8 mouse cellular contexts compared by ENCODE assay signal in genomic region chr2:27886608-27887460, GRCm38 (mm10). TPM values are rescaled to one million over a fixed set of nuclear protein-coding genes. Genes with fewer than 3 reads are reported as not detected.
A peak's percentile ranks its signal among the peaks of the same experiment; 100 is the strongest.
DNase-seq lines count a peak whose midpoint lies in the region; ATAC-seq and TF ChIP-seq lines count a peak whose summit lies in the region.

No protein-coding gene starts in this region.

- DNase-seq in WW6 (ENCODE audit: low read depth, low spot score) = peak; percentile 28
- peak; percentile 62 for DNase-seq in hindbrain, embryonic 11.5 days (ENCODE audit: low spot score)
- peak; percentile 54 for DNase-seq in limb, embryonic 14.5 days (ENCODE audit: low spot score)
- peak; percentile 60 for DNase-seq in midbrain, embryonic 14.5 days
- peak; percentile 14 for DNase-seq in thymus, postnatal 25 days

- peaks cover 19% of the 10 kb centered on the region for H3K4me1 ChIP-seq in E14TG2a.4 (replicated peaks; ENCODE audit: low read depth, low read length)
- H3K4me1 ChIP-seq in forebrain, embryonic 13.5 days = peaks cover 43% of the 10 kb centered on the region
- peaks cover 19% of the 10 kb centered on the region for H3K4me1 ChIP-seq in hindbrain, embryonic 11.5 days (replicated peaks; ENCODE audit: control insufficient read depth, insufficient read depth, low read length)
- H3K4me1 ChIP-seq in limb, embryonic 14.5 days (ENCODE audit: control insufficient read depth, insufficient read depth, low read length) = peaks cover 36% of the 10 kb centered on the region
- peaks cover 22% of the 10 kb centered on the region for H3K4me1 ChIP-seq in midbrain, embryonic 14.5 days (ENCODE audit: control insufficient read depth, insufficient read depth, low read length)

- TF ChIP-seq POLR2A in limb, embryonic 14.5 days (IDR thresholded peaks at IDR 0.05; ENCODE audit: borderline replicate concordance, extremely low read depth, insufficient read depth, insufficient read length) = no peak

- no peak overlapping the region; the same call in 1 of the 2 replicates for H3K27ac ChIP-seq in forebrain, embryonic 13.5 days
- H3K27ac ChIP-seq in hindbrain, embryonic 11.5 days (ENCODE audit: low read depth, low read length) = peak overlapping the region; percentile 68
- peak overlapping the region; percentile 96 for H3K27ac ChIP-seq in limb, embryonic 14.5 days (replicated peaks; ENCODE audit: low read depth, low read length)
- H3K27ac ChIP-seq in midbrain, embryonic 14.5 days (replicated peaks; ENCODE audit: low read depth, low read length) = 0 out of 2 replicates have a peak overlapping the region, but pooled peaks have one; percentile 41

- peak overlapping the region; percentile 93 for H3K4me2 ChIP-seq in forebrain, embryonic 13.5 days
- H3K4me2 ChIP-seq in hindbrain, embryonic 11.5 days (replicated peaks; ENCODE audit: low read depth, low read length) = peak overlapping the region; percentile 98
- peak overlapping the region; percentile 86 for H3K4me2 ChIP-seq in limb, embryonic 14.5 days (replicated peaks; ENCODE audit: low read depth, low read length, severe bottlenecking)
- peak overlapping the region; percentile 99 for H3K4me2 ChIP-seq in midbrain, embryonic 14.5 days (ENCODE audit: low read length)

- H3K9me3 ChIP-seq in E14TG2a.4 (ENCODE audit: low read length) = no peaks in the 10 kb centered on the region
- no peaks in the 10 kb centered on the region for H3K9me3 ChIP-seq in forebrain, embryonic 13.5 days (replicated peaks)
- H3K9me3 ChIP-seq in hindbrain, embryonic 11.5 days (ENCODE audit: control insufficient read depth, low read length) = no peaks in the 10 kb centered on the region
- H3K9me3 ChIP-seq in limb, embryonic 14.5 days (ENCODE audit: control insufficient read depth, low read length) = no peaks in the 10 kb centered on the region
- no peaks in the 10 kb centered on the region for H3K9me3 ChIP-seq in midbrain, embryonic 14.5 days (ENCODE audit: control insufficient read depth, low read length)

- peak overlapping the region; percentile 73 for H3K9ac ChIP-seq in forebrain, embryonic 13.5 days
- peak overlapping the region; percentile 72 for H3K9ac ChIP-seq in hindbrain, embryonic 11.5 days (ENCODE audit: low read depth, low read length)
- peak overlapping the region; percentile 96 for H3K9ac ChIP-seq in limb, embryonic 14.5 days (ENCODE audit: low read depth, low read length, severe bottlenecking)
- peak overlapping the region; percentile 48 for H3K9ac ChIP-seq in midbrain, embryonic 14.5 days (replicated peaks; ENCODE audit: low read length)

- H3K4me3 ChIP-seq in E14TG2a.4 (replicated peaks; ENCODE audit: low read length) = peak overlapping the region; percentile 92
- peak overlapping the region; percentile 60 for H3K4me3 ChIP-seq in forebrain, embryonic 13.5 days
- H3K4me3 ChIP-seq in hindbrain, embryonic 11.5 days (ENCODE audit: low read depth, low read length) = peak overlapping the region; percentile 67
- peak overlapping the region; percentile 77 for H3K4me3 ChIP-seq in limb, embryonic 14.5 days (replicated peaks; ENCODE audit: low read length)
- peak overlapping the region; percentile 48 for H3K4me3 ChIP-seq in midbrain, embryonic 14.5 days (replicated peaks; ENCODE audit: low read depth, low read length)

- WGBS in forebrain, embryonic 13.5 days = 0% methylated on average over 48 of the region's 67 CpGs
- under 1% methylated on average over 61 of the region's 67 CpGs for WGBS in hindbrain, embryonic 11.5 days
- WGBS in limb, embryonic 14.5 days = 0% methylated on average over 44 of the region's 67 CpGs
- WGBS in midbrain, embryonic 14.5 days = under 1% methylated on average over 66 of the region's 67 CpGs

- H3K27me3 ChIP-seq in E14TG2a.4 (ENCODE audit: insufficient read depth, low read length) = peaks cover 67% of the 10 kb centered on the region
- peaks cover 21% of the 10 kb centered on the region for H3K27me3 ChIP-seq in forebrain, embryonic 13.5 days
- H3K27me3 ChIP-seq in hindbrain, embryonic 11.5 days (ENCODE audit: control insufficient read depth, insufficient read depth, low read length) = peaks cover 11% of the 10 kb centered on the region
- H3K27me3 ChIP-seq in limb, embryonic 14.5 days (ENCODE audit: control insufficient read depth, insufficient read depth, low read length) = no peaks in the 10 kb centered on the region
- H3K27me3 ChIP-seq in midbrain, embryonic 14.5 days (ENCODE audit: control insufficient read depth, insufficient read depth, low read length) = peaks cover 16% of the 10 kb centered on the region; the same call in 1 of the 2 replicates

- TF ChIP-seq CTCF in E14TG2a.4 (conservative IDR thresholded peaks at IDR 0.05; ENCODE audit: low read length) = no peak

- peak; percentile 46 for ATAC-seq in forebrain, embryonic 13.5 days
- ATAC-seq in hindbrain, embryonic 11.5 days (ENCODE audit: low FRiP score) = peak; percentile 31
- ATAC-seq in limb, embryonic 14.5 days (ENCODE audit: low FRiP score, low read depth) = 0 out of 2 replicates have a peak, but pooled peaks have one; percentile 8
- ATAC-seq in midbrain, embryonic 14.5 days (ENCODE audit: low FRiP score, low TSS enrichment) = 0 out of 2 replicates have a peak, but pooled peaks have one; percentile 25
- no peak for ATAC-seq in erythroid progenitor cell, adult 5-6 weeks (replicated peaks; ENCODE audit: low FRiP score, poor library complexity, severe bottlenecking)

- H3K36me3 ChIP-seq in E14TG2a.4 (ENCODE audit: insufficient read depth, low read length) = no peaks in the 10 kb centered on the region
- H3K36me3 ChIP-seq in forebrain, embryonic 13.5 days (ENCODE audit: poor library complexity, severe bottlenecking) = no peaks in the 10 kb centered on the region
- H3K36me3 ChIP-seq in hindbrain, embryonic 11.5 days (ENCODE audit: control insufficient read depth, insufficient read depth, low read length) = no peaks in the 10 kb centered on the region
- H3K36me3 ChIP-seq in limb, embryonic 14.5 days (ENCODE audit: control insufficient read depth, insufficient read depth, low read length) = peaks cover 9% of the 10 kb centered on the region; the same call in 1 of the 2 replicates
- H3K36me3 ChIP-seq in midbrain, embryonic 14.5 days (ENCODE audit: control insufficient read depth, insufficient read depth, low read length) = no peaks in the 10 kb centered on the region

RNA-seq across cellular contexts. Expression of gene Col5a1, which starts 0.6 kb away (rescaled TPM):
- polyA plus RNA-seq in forebrain, embryonic 13.5 days (2015; fragmentation: Nextera tagmentation; extraction: Ambion mirVana) = 6.1 and 6.5 TPM in 2 replicates
- 21.4 and 29.0 TPM in 2 replicates for polyA plus RNA-seq in hindbrain, embryonic 11.5 days (2014; fragmentation: Nextera tagmentation; extraction: Ambion mirVana)
- 298 and 304 TPM in 2 replicates for polyA plus RNA-seq in limb, embryonic 14.5 days (2012; rRNA removed)
- polyA plus RNA-seq in limb, embryonic 14.5 days (2014; fragmentation: Nextera tagmentation; extraction: Ambion mirVana) = 256 and 260 TPM in 2 replicates
- polyA plus RNA-seq in midbrain, embryonic 14.5 days (2014; fragmentation: Nextera tagmentation; extraction: Ambion mirVana) = 2.8 and 8.5 TPM in 2 replicates
- 9.4 and 10.9 TPM in 2 replicates for total RNA-seq in erythroid progenitor cell, adult 5-6 weeks (2015; ENCODE audit: low replicate concordance)
- 5.3 and 7.0 TPM in 2 replicates for total RNA-seq in erythroid progenitor cell, adult 5-6 weeks (2017; ENCODE audit: low replicate concordance)
